Mouse (Mus musculus) adrenal gland, adult 2 months (tissue): Measurements from ENCODE around the gene Rere. TPM values are rescaled to one million over a fixed set of nuclear protein-coding genes. Genes with fewer than 3 reads are reported as not detected.
"Not testable (repeated sequence)": the region's sequence is repeated elsewhere in the genome, so short reads cannot be mapped to it uniquely, and the experiment has no call there.

ENCODE experiments used
- DNase-seq: peaks from one replicate; pipeline ENCODE4 v3.0.0; 2021
- polyA plus RNA-seq: library from polyadenylated mRNA; depleted of rRNA; stranded (reverse); fragments of >200 nt; gene quantifications from 2 replicates; pipeline ENCODE4 v1.2.3, GENCODE M21; 2012
- total RNA-seq, 2 experiments: library from RNA; stranded (reverse); gene quantifications; 2 replicates each; pipeline ENCODE4 v1.2.3; 2021

The Rere gene
- total and polyA plus RNA-seq, 3 experiments = 104 to 112 (median 105) TPM

- DNase-seq = no peak
These were observed 227.7 kb downstream of the Rere start for GRCm38 (mm10) chr4:150509026-150509712.

- no peak for DNase-seq
These were observed 228.6 kb downstream of the Rere start for GRCm38 (mm10) chr4:150510036-150510435.

GRCm38 (mm10) chr4:150513387-150513786, 231.9 kb downstream of the Rere start:
- DNase-seq = not testable (repeated sequence)

- no peak for DNase-seq
These were observed 234.8 kb downstream of the Rere start for GRCm38 (mm10) chr4:150516201-150516600.

GRCm38 (mm10) chr4:150517381-150517780, 235.9 kb downstream of the Rere start:
- DNase-seq = peak; percentile 51

- DNase-seq = no peak
These were observed 237.4 kb downstream of the Rere start for GRCm38 (mm10) chr4:150518826-150519225.

GRCm38 (mm10) chr4:150520069-150520468, 238.6 kb downstream of the Rere start:
- DNase-seq = no peak

GRCm38 (mm10) chr4:150522425-150522824, 241.0 kb downstream of the Rere start:
- no peak for DNase-seq

GRCm38 (mm10) chr4:150523351-150523750, 241.9 kb downstream of the Rere start:
- DNase-seq = no peak

- no peak for DNase-seq
These were observed 244.8 kb downstream of the Rere start for GRCm38 (mm10) chr4:150526269-150526668.

- DNase-seq = no peak
These were observed 247.0 kb downstream of the Rere start for GRCm38 (mm10) chr4:150528426-150528825.

GRCm38 (mm10) chr4:150528846-150529245, 247.4 kb downstream of the Rere start:
- DNase-seq = no peak

GRCm38 (mm10) chr4:150531869-150532268, 250.4 kb downstream of the Rere start:
- no peak for DNase-seq

GRCm38 (mm10) chr4:150536821-150537510, 255.5 kb downstream of the Rere start:
- no peak for DNase-seq

GRCm38 (mm10) chr4:150539846-150540245, 258.4 kb downstream of the Rere start:
- no peak for DNase-seq

GRCm38 (mm10) chr4:150540392-150541094, 259.1 kb downstream of the Rere start:
- no peak for DNase-seq

- DNase-seq = peak; percentile 35
These were observed 262.8 kb downstream of the Rere start for GRCm38 (mm10) chr4:150544231-150544630.

GRCm38 (mm10) chr4:150544652-150545258, 263.3 kb downstream of the Rere start:
- peak; percentile 82 for DNase-seq

GRCm38 (mm10) chr4:150545775-150546174, 264.3 kb downstream of the Rere start:
- DNase-seq = no peak

- not testable (repeated sequence) for DNase-seq
These were observed 264.9 kb downstream of the Rere start for GRCm38 (mm10) chr4:150546296-150546695.

GRCm38 (mm10) chr4:150549393-150549792, 267.9 kb downstream of the Rere start:
- no peak for DNase-seq

GRCm38 (mm10) chr4:150549989-150550716, 268.7 kb downstream of the Rere start:
- DNase-seq = no peak
